Mouse (Mus musculus) ES-Bruce4 (cell line): ENCODE measurements around the gene Tgoln1. TPM values are rescaled to one million over a fixed set of nuclear protein-coding genes. Genes with fewer than 3 reads are reported as not detected.

Experiments
- H3K27ac ChIP-seq: 2 replicates; pipeline ENCODE4 v1.5.1; 2012; ENCODE audit warnings: low read length, inconsistent platforms; ENCODE audit not compliant: insufficient read depth
- H3K27me3 ChIP-seq: 2 replicates; pipeline ENCODE4 v1.6.1; 2012; ENCODE audit warnings: mild to moderate bottlenecking, low read length, inconsistent platforms; ENCODE audit not compliant: control insufficient read depth, poor library complexity, insufficient read depth, severe bottlenecking
- H3K36me3 ChIP-seq: 2 replicates; pipeline ENCODE4 v1.6.1; 2012; ENCODE audit warnings: inconsistent platforms, mild to moderate bottlenecking, low read length, moderate library complexity; ENCODE audit not compliant: control insufficient read depth, poor library complexity, insufficient read depth, severe bottlenecking
- H3K4me1 ChIP-seq: one replicate; pipeline ENCODE4 v1.8.1; 2011; ENCODE audit warnings: low read length; ENCODE audit not compliant: control insufficient read depth, insufficient read depth
- H3K4me3 ChIP-seq: 2 replicates; pipeline ENCODE4 v1.5.1; 2011; ENCODE audit warnings: low read depth, mild to moderate bottlenecking, low read length
- H3K9ac ChIP-seq: 2 replicates; pipeline ENCODE4 v1.6.1; 2012; ENCODE audit warnings: low read depth, mild to moderate bottlenecking, inconsistent platforms; ENCODE audit not compliant: poor library complexity, severe bottlenecking
- H3K9me3 ChIP-seq: replicated peaks from 2 replicates; pipeline ENCODE4 v1.6.1; 2012; ENCODE audit warnings: mild to moderate bottlenecking, low read length, inconsistent platforms; ENCODE audit not compliant: control insufficient read depth, poor library complexity, insufficient read depth, severe bottlenecking
- CTCF ChIP-seq: IDR thresholded peaks from one replicate; pipeline ENCODE4 v1.8.1; 2011; ENCODE audit warnings: low read depth, low read length
- EP300 ChIP-seq: IDR thresholded peaks from 2 replicates; pipeline ENCODE4 v1.6.1; 2011; ENCODE audit warnings: low read depth, low read length; ENCODE audit not compliant: insufficient read depth
- POLR2A ChIP-seq: IDR thresholded peaks from one replicate; pipeline ENCODE4 v1.8.1; 2011; ENCODE audit warnings: low read length; ENCODE audit not compliant: insufficient read depth
- polyA plus RNA-seq: library from polyadenylated mRNA; stranded (reverse); fragments of >200 nt; gene quantifications from 2 replicates; pipeline ENCODE4 v1.2.4, GENCODE M21; 2011; ENCODE audit warnings: low read depth; ENCODE audit not compliant: missing spikeins, insufficient read depth, insufficient read length

The Tgoln1 gene
- polyA plus RNA-seq, 1 experiment, result 34.1 TPM

- H3K27ac ChIP-seq, result no peak overlapping the region
- no peaks in the 10 kb centered on the region for H3K27me3 ChIP-seq
- no peaks in the 10 kb centered on the region for H3K9me3 ChIP-seq
- no peaks in the 10 kb centered on the region for H3K36me3 ChIP-seq
- TF ChIP-seq POLR2A (no peak), CTCF (peak; percentile 37)
- no peaks in the 10 kb centered on the region for H3K4me1 ChIP-seq
- H3K4me3 ChIP-seq, result no peak overlapping the region
- H3K9ac ChIP-seq, result no peak overlapping the region
These were observed 49.3 kb downstream of the Tgoln1 start for GRCm38 (mm10) chr6:72567508-72567907.

- no peak overlapping the region for H3K27ac ChIP-seq
- no peaks in the 10 kb centered on the region for H3K9me3 ChIP-seq
- TF ChIP-seq CTCF (peak; percentile 77), POLR2A (no peak)
- H3K4me1 ChIP-seq, result peaks cover under 1% of the 10 kb centered on the region
- H3K36me3 ChIP-seq, result 0 out of 2 replicates have a peak, but pooled peaks cover under 1% of the 10 kb centered on the region
- no peak overlapping the region for H3K9ac ChIP-seq
- no peak overlapping the region for H3K4me3 ChIP-seq
- no peaks in the 10 kb centered on the region for H3K27me3 ChIP-seq
These were observed 50.8 kb downstream of the Tgoln1 start for GRCm38 (mm10) chr6:72566044-72566443.

DNA sequence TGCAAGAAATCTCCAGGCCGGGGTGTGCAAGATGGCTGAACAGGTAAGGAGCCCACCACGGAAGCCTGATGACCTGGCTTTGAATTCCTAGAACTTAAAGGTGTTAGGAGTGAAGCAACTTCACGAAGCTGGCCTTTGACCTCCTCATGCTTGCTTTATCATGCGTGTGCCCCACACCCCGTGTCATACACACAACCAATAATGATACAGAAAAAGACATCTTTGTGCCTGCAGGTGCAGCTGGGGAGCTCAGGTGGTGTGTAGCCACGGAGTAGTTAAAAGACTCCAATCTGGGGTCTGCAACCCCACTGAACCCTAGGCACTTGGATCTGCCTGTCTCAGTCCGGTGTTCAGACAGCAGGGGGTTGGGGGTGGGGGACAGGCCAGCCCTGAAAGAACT lies 51.3 kb downstream of the Tgoln1 start:
- Histone ChIP-seq H3K36me3 (0 out of 2 replicates have a peak, but pooled peaks cover 2% of the 10 kb centered on the region), H3K27me3 (no peaks in the 10 kb centered on the region), H3K4me3 (no peak overlapping the region), H3K27ac (no peak overlapping the region), H3K9me3 (no peaks in the 10 kb centered on the region), H3K9ac (no peak overlapping the region), H3K4me1 (peaks cover 2% of the 10 kb centered on the region)
- TF ChIP-seq EP300 (no peak), POLR2A (no peak), CTCF (no peak)

GRCm38 (mm10) chr6:72562894-72563293 lies 53.9 kb downstream of the Tgoln1 start:
- Histone ChIP-seq H3K36me3 (0 out of 2 replicates have a peak, but pooled peaks cover 2% of the 10 kb centered on the region), H3K9ac (no peak overlapping the region), H3K9me3 (no peaks in the 10 kb centered on the region), H3K4me3 (no peak overlapping the region), H3K27ac (no peak overlapping the region), H3K27me3 (no peaks in the 10 kb centered on the region), H3K4me1 (peaks cover 5% of the 10 kb centered on the region)
- TF ChIP-seq POLR2A (no peak), CTCF (no peak), EP300 (0 out of 2 replicates have a peak, but pooled peaks have one; percentile 47)

DNA sequence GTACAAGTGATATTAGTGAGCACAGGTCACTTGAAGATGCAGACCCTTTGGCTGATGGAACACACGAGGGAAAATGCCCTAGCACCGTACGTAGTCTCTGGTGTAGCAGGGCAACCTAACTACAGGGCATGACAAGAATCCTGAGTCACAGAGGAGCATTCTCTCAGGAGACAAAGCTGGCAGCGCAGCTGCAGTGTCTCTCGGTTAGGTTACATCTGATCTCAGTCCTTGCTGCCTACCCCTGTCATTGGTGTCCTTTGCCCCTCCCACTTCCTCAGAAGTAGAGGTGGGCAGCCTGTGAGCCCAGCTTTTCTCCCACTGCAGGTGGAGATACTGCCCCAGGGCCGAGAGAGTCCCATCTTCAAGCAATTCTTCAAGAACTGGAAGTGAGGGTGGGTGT lies 54.3 kb downstream of the Tgoln1 start:
- Histone ChIP-seq H3K4me3 (no peak overlapping the region), H3K36me3 (0 out of 2 replicates have a peak, but pooled peaks cover 2% of the 10 kb centered on the region), H3K9ac (no peak overlapping the region), H3K27ac (no peak overlapping the region), H3K4me1 (peaks cover 5% of the 10 kb centered on the region), H3K9me3 (no peaks in the 10 kb centered on the region), H3K27me3 (no peaks in the 10 kb centered on the region)
- TF ChIP-seq EP300 (no peak), CTCF (no peak), POLR2A (no peak)

- Histone ChIP-seq H3K9ac (no peak overlapping the region), H3K27ac (no peak overlapping the region), H3K27me3 (no peaks in the 10 kb centered on the region), H3K9me3 (no peaks in the 10 kb centered on the region), H3K4me1 (peaks cover 5% of the 10 kb centered on the region), H3K36me3 (0 out of 2 replicates have a peak, but pooled peaks cover 2% of the 10 kb centered on the region), H3K4me3 (no peak overlapping the region)
- TF ChIP-seq POLR2A (no peak), CTCF (no peak), EP300 (no peak)
These were observed 56.0 kb downstream of the Tgoln1 start for GRCm38 (mm10) chr6:72560801-72561200.

Other genes starting within 250 kb of the Tgoln1 start
- gene Vamp5, start 236.5 kb downstream of the Tgoln1 start, polyA plus RNA-seq, result 1.9 and 2.2 TPM in 2 replicates
- 25.6 and 28.4 TPM in 2 replicates for gene Vamp8, start 226.3 kb downstream of the Tgoln1 start, polyA plus RNA-seq
- gene Ggcx, start 202.7 kb downstream of the Tgoln1 start, polyA plus RNA-seq, result 16.6 and 18.8 TPM in 2 replicates
- 200 and 211 TPM in 2 replicates for gene Mat2a, start 177.4 kb downstream of the Tgoln1 start, polyA plus RNA-seq
- gene Sh2d6, start 95.3 kb downstream of the Tgoln1 start, polyA plus RNA-seq, result not detected in 2 replicates
- 55.8 and 60.3 TPM in 2 replicates for gene Capg, start 72.6 kb downstream of the Tgoln1 start, polyA plus RNA-seq
- gene Elmod3, start 18.6 kb downstream of the Tgoln1 start, polyA plus RNA-seq, result 6.3 and 8.3 TPM in 2 replicates
- 5.2 and 7.8 TPM in 2 replicates for gene Retsat, start 18.5 kb downstream of the Tgoln1 start, polyA plus RNA-seq
- 84.8 and 93.4 TPM in 2 replicates for gene Tcf7l1, start 172.3 kb upstream of the Tgoln1 start, polyA plus RNA-seq